Mouse (Mus musculus) E14TG2a.4 (cell line): ENCODE data around the gene Wipf3.

Source experiments
- CTCF ChIP-seq: conservative IDR thresholded peaks from 2 replicates; pipeline ENCODE4 v1.5.1; 2014; ENCODE audit warnings: low read length
- POU5F1 ChIP-seq: IDR thresholded peaks from 2 replicates; pipeline ENCODE4 v1.6.1; 2014; ENCODE audit warnings: low read length, borderline replicate concordance

DNA sequence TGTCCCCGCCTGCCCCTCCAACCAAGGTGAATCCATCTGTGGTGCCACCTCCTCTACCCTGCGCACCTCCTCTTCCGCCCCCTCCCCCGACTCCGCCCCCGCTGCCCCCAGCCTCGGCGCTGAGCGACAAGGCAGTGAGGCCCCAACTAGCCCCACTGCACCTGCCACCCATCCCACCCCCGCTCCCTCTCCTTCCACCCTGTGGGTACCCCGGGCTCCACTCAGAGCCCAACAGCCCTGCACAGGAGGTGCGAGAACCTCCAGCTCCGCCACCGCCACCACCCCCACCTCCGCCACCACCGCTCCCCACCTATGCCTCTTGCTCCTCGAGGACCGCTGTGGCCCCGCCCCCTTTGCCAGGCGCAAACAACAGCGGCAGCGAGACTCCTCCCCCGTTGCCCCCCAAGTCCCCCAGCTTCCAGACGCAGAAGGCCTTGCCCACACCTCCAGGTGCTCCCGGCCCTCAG, 56.1 kb downstream of the Wipf3 start:
- TF ChIP-seq CTCF (no peak), POU5F1 (no peak)
